Mouse (Mus musculus) adipocyte (in vitro differentiated cells): Measurements from ENCODE around the gene Ino80d.
"Not testable (repeated sequence)": the region's sequence is repeated elsewhere in the genome, so short reads cannot be mapped to it uniquely, and the experiment has no call there.

Experiments used
- DNase-seq: peaks from one replicate; pipeline ENCODE4 v3.0.0-alpha.2; 2016; ENCODE audit warnings: low spot score

The Ino80d gene

DNA sequence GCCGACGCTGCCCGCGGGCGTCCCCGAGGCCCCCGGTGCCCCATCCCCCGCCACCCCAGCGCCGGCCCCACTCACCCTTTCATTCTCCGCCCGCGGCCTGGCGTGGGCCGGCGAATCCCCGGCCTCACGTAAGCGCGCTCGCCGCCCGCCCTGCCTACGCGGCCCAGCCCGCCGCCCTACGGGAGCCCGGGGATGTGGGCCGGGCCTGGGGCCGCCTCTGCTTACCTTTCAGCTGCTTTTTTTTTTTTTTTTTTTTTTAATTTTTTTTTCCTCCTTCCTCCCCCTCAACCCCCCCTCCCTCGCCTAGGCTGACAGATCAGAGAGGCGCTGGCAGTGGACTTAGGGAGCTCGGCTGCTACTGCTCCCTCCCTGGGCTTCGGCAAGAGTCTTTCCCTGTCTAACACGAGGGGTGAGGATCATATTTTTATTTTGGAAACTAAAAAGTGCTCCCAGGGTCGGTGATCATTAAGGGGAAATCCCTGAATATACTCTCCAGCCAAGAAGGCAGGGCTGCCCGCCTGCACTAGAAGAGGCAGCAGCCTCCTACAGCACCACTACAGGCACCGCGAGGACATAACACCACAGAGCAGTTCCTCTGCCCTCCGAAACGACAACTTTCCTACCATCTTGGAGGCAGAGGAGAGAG is at the start of gene Ino80d:
Gene Ino80d, minus strand, starts transcription at position 532 of the 646 bp plus-strand sequence.
- peak; percentile 90 for DNase-seq

DNA sequence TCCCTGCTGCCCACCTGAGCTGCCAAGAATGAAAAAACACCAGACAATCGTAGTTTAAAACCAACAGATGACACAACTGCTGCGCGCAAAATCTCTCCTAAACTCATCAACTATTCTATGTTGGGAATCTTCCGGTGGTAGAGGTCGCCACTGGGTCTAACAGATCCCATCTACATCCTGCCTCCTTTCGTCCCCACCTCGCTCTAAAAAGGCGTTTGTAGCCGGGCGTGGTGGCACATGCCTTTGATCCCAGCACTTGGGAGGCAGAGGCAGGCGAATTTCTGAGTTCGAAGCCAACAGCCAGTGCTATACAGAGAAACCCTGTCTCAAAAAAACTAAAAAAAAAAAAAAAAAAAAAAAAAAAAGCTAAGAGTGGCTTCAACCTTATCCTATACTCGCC is 25.8 kb upstream of the Ino80d start:
- DNase-seq, result no peak

GRCm38 (mm10) chr1:63138586-63138985 is 24.1 kb upstream of the Ino80d start:
- DNase-seq, result not testable (repeated sequence)

DNA sequence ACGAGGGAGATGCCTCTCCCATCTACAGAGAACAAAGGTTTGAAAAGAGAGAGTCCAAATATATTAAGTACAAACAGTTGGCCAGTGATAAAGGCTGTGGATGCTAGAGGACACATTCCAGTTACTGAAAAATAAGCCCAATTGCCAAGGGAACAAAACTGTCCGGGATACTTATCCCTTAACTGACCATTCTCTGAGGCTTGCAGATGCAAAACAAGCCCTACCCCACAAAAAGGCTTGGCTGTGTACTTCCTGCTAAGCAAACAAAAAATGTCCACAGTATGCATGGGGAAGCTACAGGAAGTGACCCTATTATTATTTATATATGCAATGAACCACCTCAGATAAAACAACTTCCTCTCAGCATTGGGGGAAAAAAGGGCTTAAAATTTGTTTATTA is 23.5 kb upstream of the Ino80d start:
- DNase-seq, result no peak

GRCm38 (mm10) chr1:63134530-63134929 is 20.1 kb upstream of the Ino80d start:
- no peak for DNase-seq

- no peak for DNase-seq
Observed at GRCm38 (mm10) chr1:63131766-63132165, 17.3 kb upstream of the Ino80d start.

GRCm38 (mm10) chr1:63130883-63131282 is 16.4 kb upstream of the Ino80d start:
- DNase-seq, result no peak

GRCm38 (mm10) chr1:63129857-63130690 is 15.6 kb upstream of the Ino80d start:
- no peak for DNase-seq

- no peak for DNase-seq
Observed at GRCm38 (mm10) chr1:63129273-63129672, 14.8 kb upstream of the Ino80d start.

DNA sequence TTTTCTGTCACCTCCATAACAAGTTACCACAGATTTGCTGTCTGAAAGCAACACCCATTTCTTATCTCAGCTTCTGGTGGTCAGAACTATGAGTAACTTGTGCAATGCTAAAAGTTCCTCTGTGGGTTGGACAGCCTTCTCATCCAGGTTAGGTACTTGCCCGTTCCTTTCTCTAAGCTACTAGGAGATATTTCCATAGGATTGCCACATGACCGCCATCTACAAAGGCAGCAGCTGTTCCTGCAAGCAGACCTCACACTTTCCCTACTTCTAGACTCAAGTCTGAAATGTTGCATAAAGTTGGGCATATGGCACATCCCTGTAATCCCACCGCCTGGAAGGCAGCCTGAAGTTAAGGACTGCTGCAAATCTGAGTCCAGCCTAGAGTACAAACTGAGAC is 11.7 kb upstream of the Ino80d start:
- DNase-seq, result no peak

- DNase-seq, result no peak
Observed at GRCm38 (mm10) chr1:63123823-63124450, 9.5 kb upstream of the Ino80d start.

DNA sequence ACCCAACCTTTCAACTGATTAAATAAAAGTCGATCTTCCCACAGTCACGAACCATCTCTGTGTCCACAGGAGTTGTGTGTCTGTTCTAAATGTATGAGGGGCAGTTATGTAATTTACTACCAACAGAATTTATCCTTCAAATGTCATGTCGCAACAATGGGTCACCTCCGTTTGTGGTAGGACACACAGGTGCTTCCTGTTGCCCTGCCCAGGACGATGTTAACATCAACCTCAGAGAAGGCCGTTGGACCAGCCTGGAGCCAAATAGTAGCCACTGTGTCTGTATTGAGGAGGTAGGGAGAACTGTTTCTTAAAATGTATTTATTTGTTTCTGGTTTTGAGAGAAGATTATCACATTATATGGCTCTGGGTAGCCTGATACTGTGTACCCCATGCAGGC is 7.5 kb upstream of the Ino80d start:
- no peak for DNase-seq

DNA sequence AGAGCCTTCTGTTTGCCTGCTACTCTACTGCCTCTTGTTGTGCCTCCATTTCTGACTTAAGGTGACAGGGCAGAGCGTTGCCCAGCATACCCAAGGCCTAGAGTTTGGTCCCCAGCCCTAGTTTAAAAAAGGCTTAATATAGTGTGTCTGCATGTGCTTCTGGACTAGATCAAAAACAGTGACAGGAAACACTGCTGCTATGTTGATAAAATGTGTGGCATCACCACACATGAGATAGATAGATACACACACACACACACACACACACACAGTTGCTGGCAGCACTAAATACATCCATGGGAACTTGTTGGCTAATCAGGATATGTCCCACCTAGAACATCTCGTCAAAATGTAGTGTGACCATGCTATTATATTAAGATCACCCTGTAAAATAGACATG is 5.9 kb upstream of the Ino80d start:
- DNase-seq, result no peak

DNA sequence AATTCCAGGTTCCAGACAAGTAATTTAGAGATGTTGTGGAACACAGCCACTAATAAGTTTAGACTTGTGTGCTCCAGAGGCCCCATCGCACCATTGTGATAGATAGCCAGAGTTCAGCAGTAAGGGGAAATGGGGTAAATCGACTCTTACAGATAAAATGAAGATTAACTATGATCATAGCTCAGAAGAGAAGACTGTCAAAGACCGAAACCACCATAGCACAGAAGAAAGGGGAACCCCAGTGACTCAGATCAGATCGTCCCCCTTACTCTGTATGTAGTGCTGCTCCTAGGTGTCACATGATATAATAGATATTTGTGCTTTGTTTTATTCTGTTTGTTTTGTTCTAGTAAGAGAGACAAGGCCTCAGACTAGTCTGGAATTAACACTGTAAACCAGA is 5.2 kb upstream of the Ino80d start:
- DNase-seq, result no peak

DNA sequence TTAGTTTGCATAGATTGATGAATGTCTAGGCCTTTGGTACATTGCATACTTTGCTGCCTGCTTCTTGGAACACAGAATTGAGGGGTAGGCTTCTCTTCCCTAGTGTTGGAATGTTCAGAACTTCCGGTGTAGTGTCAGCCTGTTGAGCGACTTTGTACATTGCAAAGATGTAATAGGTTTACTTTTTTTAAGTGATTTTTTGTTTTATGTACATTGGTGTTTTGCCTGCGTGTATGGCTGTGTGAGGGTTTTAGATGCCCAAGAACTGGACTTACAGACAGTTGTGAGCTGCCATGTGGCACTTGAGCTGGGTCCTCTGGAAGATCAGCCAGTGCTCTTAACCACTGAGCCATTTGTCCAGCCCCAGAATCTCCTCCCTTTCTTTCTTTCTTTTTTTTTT is 1.1 kb upstream of the Ino80d start:
- DNase-seq, result peak; percentile 27

GRCm38 (mm10) chr1:63115096-63115495 is 629 bp upstream of the Ino80d start:
- DNase-seq, result peak; percentile 34

- peak; percentile 51 for DNase-seq
Observed at GRCm38 (mm10) chr1:63113274-63114135, 962 bp downstream of the Ino80d start.

DNA sequence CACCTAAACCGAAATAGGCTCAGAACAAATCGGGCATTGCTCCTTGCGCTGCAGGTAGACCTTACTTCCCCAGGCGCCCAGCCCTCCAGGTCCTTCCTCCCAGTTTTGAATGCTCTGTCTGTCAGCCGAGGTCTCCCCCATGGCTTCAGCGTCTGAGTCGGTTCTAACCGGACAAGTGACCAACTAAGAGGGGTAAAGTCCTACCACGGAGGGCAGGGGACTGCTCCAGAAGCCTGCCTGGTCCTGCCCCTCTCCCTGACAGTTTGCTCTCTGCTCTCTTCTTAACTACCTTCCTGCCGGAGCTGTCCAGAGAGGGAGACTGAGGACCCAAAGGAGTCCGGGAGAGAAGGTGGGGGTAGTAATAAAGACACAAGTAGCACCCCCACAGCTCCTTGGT is 1.6 kb downstream of the Ino80d start:
- peak; percentile 62 for DNase-seq

- DNase-seq, result no peak
Observed at GRCm38 (mm10) chr1:63112151-63112864, 2.2 kb downstream of the Ino80d start.

DNA sequence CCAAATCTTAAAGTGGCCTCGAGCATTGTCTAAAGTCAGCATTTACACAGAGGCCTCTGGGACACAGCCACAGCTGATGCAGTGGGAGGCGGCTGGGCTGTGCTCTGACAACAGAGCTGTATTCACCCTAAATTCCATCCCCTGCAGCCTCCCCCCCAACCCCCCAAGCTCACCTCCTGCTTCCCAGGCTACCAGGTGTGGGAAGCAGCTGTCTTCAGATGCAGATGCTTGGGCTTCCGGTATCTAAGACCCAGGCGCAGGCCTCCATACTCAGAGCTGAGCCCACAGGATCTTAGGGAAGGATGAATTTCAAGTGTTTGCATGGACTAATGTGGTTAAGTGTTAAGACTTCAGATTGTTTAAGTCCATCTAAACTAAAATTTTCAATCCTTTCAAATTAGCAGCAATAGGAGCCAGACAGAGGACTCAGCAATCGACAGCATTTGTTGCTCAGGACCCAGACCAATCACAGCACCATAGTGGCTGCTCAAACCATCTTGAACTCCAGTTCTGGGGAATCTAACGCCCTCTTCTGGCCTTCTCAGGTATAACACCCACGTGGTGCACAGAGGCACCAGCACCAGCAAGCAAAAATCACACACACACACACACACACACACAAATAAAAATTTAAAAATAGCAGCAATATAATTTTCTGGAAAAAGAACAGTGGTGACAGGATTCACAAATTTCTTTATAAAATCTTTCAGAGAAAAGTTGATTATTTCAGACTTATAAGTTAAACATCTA is 3.8 kb downstream of the Ino80d start:
- peak; percentile 43 for DNase-seq
